Mouse (Mus musculus): ENCODE measurements around the gene Abca1. TPM values are rescaled to one million over a fixed set of nuclear protein-coding genes. Genes with fewer than 3 reads are reported as not detected.

Gene Abca1
- polyA plus RNA-seq, 1 experiment from 2014 or later, result 2.6 TPM

DNA sequence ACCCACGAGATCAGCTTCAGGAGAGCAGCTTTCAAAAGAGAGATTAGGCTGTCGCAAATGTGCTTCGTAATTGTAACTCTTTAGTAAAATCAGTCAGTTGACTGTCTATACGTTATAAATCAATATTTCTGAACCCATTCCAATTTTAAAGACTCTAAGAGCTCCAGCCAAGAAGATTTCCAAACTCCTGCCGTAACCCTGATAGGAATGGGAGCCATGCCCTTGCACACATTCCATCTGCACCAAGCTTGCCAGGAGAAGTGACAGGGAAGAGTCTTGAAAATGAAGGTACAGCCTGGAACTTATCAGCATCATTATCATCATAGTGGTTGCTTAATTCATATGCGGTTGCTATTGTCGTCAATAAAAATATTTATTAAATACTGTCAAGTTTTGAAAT, 15.2 kb upstream of the Abca1 start:
- WGBS, result 91% methylated on average over 7 of the region's 7 CpGs
- Histone ChIP-seq H3K27me3 (ENCODE audit: poor library complexity, severe bottlenecking) (no peaks in the 10 kb centered on the region), H3K9me3 (no peaks in the 10 kb centered on the region), H3K4me1 (peaks cover 12% of the 10 kb centered on the region), H3K27ac (no peak overlapping the region), H3K4me3 (no peak overlapping the region), H3K36me3 (replicated peaks) (no peaks in the 10 kb centered on the region)
- no peak for DNase-seq (ENCODE audit: extremely low spot score, low spot score)

- Histone ChIP-seq H3K4me1 (no peaks in the 10 kb centered on the region), H3K27ac (no peak overlapping the region), H3K27me3 (ENCODE audit: poor library complexity, severe bottlenecking) (no peaks in the 10 kb centered on the region), H3K36me3 (replicated peaks) (no peaks in the 10 kb centered on the region), H3K4me3 (no peak overlapping the region), H3K9me3 (no peaks in the 10 kb centered on the region)
- WGBS, result 83% methylated on average over 2 of the region's 2 CpGs
- no peak for DNase-seq (ENCODE audit: extremely low spot score, low spot score)
These were observed 10.7 kb upstream of the Abca1 start for GRCm38 (mm10) chr4:53170403-53170802.

DNA sequence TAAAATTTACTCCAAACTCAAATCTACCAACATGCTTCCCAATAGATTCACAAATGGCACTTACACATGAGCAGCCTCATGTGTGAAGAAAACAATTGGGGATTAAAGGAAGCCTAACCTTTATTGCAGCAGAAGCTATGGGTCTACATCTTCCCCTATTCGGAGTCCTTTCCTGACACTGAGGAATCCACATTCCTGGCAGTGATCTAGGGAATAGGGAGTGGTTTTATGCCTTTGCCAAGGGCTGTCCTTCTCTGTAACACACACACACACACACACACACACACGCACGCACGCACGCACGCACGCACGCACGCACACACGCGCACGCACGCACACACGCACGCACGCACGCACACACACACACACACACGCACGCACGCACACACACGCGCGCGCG, 5.5 kb upstream of the Abca1 start:
- H3K4me3 ChIP-seq, result no peak overlapping the region
- H3K27me3 ChIP-seq (ENCODE audit: poor library complexity, severe bottlenecking), result peaks cover 17% of the 10 kb centered on the region
- 94% methylated on average over 17 of the region's 25 CpGs for WGBS

DNA sequence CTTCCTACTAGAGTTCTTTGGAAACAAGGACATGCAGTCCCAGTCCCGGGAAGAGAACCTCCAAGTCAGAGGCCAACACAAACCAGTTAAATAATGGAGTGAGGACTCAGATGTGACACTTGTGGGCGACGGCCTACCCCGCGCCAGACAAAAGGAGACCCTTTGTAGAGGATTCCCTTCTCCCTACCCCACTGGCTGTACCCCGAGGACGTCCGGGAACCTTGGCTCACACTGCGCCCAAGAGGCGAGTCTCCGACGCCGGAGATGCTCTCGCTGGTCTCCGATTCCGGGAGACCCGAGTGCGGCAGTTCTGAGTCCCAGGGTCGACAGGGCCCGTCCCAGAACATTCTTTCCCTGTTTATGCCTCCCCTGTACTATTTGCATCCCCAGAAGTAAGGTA, 519 bp downstream of the Abca1 start:
- Histone ChIP-seq H3K9me3 (no peaks in the 10 kb centered on the region), H3K36me3 (replicated peaks) (no peaks in the 10 kb centered on the region), H3K4me3 (peak overlapping the region; percentile 65), H3K4me1 (peaks cover 21% of the 10 kb centered on the region), H3K27ac (peak overlapping the region; percentile 77), H3K27me3 (ENCODE audit: poor library complexity, severe bottlenecking) (peaks cover 29% of the 10 kb centered on the region)
- peak; percentile 61 for DNase-seq (ENCODE audit: extremely low spot score, low spot score)
- under 1% methylated on average over 20 of the region's 20 CpGs for WGBS

More for the DNA sequence above, 5.5 kb upstream of the Abca1 start:
- H3K36me3 ChIP-seq (replicated peaks), result no peaks in the 10 kb centered on the region
- H3K4me1 ChIP-seq, result peaks cover 3% of the 10 kb centered on the region
- no peak overlapping the region for H3K27ac ChIP-seq
- no peak for DNase-seq (ENCODE audit: extremely low spot score, low spot score)
- no peaks in the 10 kb centered on the region for H3K9me3 ChIP-seq

DNA sequence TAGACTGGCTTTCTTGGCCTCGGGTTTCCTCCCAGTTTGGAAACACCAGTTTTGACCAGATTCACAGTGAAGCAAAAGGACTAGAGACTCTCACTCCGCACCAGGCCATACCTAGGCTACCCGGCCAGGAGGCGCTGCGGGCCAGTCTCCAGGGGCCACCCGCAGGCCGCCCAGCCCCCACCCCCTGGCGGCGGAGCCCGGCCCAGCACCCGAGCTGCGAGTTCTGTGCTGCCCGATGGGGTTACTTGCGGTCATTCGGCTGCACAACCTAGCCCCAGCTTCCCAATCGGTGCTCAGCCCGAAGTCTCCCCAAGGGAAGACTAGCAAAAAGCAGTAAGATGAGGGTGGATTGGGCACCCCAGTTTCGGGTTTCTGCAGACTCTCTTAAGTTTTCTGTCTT, 1.1 kb downstream of the Abca1 start:
- H3K9me3 ChIP-seq, result no peaks in the 10 kb centered on the region
- H3K4me1 ChIP-seq, result peaks cover 23% of the 10 kb centered on the region
- peak; percentile 65 for DNase-seq (ENCODE audit: extremely low spot score, low spot score)
- 1% methylated on average over 18 of the region's 18 CpGs for WGBS
- peak overlapping the region; percentile 65 for H3K4me3 ChIP-seq
- 0 out of 2 replicates have a peak overlapping the region, but pooled peaks have one; percentile 77 for H3K27ac ChIP-seq
- H3K36me3 ChIP-seq (replicated peaks), result no peaks in the 10 kb centered on the region
- H3K27me3 ChIP-seq (ENCODE audit: poor library complexity, severe bottlenecking), result peaks cover 29% of the 10 kb centered on the region

DNA sequence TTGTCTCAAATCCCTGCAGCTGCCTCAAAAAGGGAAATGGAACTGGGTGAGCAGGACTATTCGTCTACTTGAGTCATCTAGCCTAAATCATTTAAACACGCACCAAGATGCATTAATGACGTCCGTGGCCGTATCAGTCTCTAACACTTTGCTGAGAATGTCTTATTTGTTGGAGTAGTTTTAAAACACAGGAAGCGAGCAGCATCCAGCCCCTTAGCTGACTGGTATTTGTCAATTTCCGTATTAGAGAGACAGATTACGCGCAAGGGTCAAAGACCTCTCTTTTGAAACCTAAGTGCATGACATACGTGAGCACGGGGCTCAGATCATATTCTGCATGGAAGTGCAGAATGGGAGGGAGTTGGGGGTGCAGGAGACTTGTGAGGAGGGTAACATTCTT, 4.2 kb downstream of the Abca1 start:
- 91% methylated on average over 11 of the region's 11 CpGs for WGBS
- peaks cover 38% of the 10 kb centered on the region for H3K4me1 ChIP-seq
- DNase-seq (ENCODE audit: extremely low spot score, low spot score), result no peak
- no peak overlapping the region for H3K27ac ChIP-seq
- no peaks in the 10 kb centered on the region for H3K9me3 ChIP-seq
- peaks cover 14% of the 10 kb centered on the region for H3K27me3 ChIP-seq (ENCODE audit: poor library complexity, severe bottlenecking)
- no peaks in the 10 kb centered on the region for H3K36me3 ChIP-seq (replicated peaks)
- no peak overlapping the region for H3K4me3 ChIP-seq

DNA sequence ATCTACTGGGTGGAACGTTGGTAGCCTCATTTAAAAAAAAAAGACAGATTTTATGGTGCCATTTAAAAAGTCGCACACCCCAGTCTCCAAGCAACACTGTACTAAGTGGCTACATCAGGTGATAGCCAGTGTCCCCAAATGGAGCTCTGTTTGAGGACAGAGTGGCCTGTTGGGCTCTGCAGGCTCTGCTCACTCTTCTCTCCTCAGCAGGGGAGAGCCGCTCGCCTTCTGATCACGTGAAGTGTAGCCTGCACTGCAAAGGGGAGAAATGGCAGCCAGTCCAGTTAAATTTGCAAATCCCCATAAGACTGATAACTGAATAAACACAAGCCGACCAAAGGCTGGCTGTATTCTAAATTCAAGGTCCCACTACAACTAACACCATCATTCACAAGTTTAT, 6.0 kb downstream of the Abca1 start:
- Histone ChIP-seq H3K27ac (no peak overlapping the region), H3K4me3 (no peak overlapping the region), H3K4me1 (peaks cover 21% of the 10 kb centered on the region), H3K27me3 (ENCODE audit: poor library complexity, severe bottlenecking) (0 out of 2 replicates have a peak, but pooled peaks cover 2% of the 10 kb centered on the region), H3K9me3 (no peaks in the 10 kb centered on the region), H3K36me3 (replicated peaks) (no peaks in the 10 kb centered on the region)
- DNase-seq (ENCODE audit: extremely low spot score, low spot score), result no peak
- WGBS, result 49% methylated on average over 6 of the region's 6 CpGs

DNA sequence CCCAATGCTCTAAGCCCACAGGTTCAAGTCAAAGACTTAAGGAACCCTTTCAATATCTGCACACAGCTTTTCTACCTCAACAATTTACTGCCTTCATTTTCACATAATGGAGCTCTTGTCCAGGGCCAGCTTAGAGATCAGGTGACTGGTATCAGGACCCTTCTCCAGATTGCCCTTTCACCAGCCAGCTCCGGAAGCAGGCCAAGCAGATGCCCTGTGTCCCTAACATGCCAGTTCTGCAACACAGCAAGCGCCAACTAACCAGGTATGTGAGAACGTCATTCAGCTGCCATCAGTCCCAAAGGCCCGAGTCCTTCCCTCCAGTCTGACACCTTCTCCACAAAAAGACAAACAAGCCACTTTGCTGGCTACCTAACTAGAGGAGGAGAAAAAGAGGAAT, 6.6 kb downstream of the Abca1 start:
- no peak for DNase-seq (ENCODE audit: extremely low spot score, low spot score)
- H3K4me1 ChIP-seq, result peaks cover 18% of the 10 kb centered on the region
- no peaks in the 10 kb centered on the region for H3K9me3 ChIP-seq
- no peaks in the 10 kb centered on the region for H3K36me3 ChIP-seq (replicated peaks)
- H3K4me3 ChIP-seq, result no peak overlapping the region
- WGBS, result 66% methylated on average over 4 of the region's 4 CpGs
- no peaks in the 10 kb centered on the region for H3K27me3 ChIP-seq (ENCODE audit: poor library complexity, severe bottlenecking)
- no peak overlapping the region for H3K27ac ChIP-seq

DNA sequence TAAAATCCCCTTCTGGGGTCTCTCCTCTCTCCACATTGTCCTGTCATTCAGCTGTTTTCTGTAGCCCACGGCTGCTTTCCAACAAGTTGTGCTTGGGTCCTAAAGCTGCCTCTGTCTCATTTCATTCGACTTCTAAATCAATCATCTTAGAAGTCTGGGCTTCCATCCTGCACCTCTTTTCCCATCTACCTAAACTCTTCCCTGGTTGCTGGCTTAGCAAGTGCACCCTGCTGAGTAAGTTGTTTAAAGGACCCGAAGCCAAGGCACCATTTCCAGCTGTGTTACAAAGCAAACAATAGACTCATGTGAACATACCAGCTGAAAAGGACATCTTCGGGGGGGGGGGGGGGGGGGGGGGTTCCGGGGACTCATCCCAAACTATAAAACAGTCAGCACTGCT, 7.0 kb downstream of the Abca1 start:
- H3K4me3 ChIP-seq, result no peak overlapping the region
- peaks cover 19% of the 10 kb centered on the region for H3K4me1 ChIP-seq
- H3K27ac ChIP-seq, result no peak overlapping the region
- no peaks in the 10 kb centered on the region for H3K27me3 ChIP-seq (ENCODE audit: poor library complexity, severe bottlenecking)
- no peak for DNase-seq (ENCODE audit: extremely low spot score, low spot score)
- WGBS, result 25% methylated on average over 5 of the region's 5 CpGs
- H3K36me3 ChIP-seq (replicated peaks), result no peaks in the 10 kb centered on the region
- H3K9me3 ChIP-seq, result no peaks in the 10 kb centered on the region

DNA sequence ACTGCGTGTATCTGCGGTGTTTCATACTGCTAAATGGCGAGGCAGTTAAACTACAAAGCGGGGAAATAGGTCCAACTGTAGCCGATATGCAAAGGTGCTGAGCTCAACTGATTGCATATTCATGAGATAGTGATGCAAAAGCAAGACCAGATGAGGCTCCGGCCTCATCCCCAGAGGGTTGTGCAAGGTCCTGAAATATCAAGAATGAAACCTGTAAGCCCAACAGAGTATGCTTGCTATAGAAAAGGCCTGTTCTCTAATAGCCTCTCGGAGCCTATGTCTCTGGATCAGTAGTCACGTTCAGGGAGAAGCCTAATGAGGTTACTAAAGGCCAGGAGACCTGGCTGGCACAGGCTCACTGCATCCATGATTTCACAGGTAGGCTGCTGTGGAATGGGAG, 9.2 kb downstream of the Abca1 start:
- H3K9me3 ChIP-seq, result no peaks in the 10 kb centered on the region
- H3K4me3 ChIP-seq, result no peak overlapping the region
- DNase-seq (ENCODE audit: extremely low spot score, low spot score), result no peak
- H3K36me3 ChIP-seq (replicated peaks), result no peaks in the 10 kb centered on the region
- 85% methylated on average over 8 of the region's 8 CpGs for WGBS
- no peak overlapping the region for H3K27ac ChIP-seq
- H3K27me3 ChIP-seq (ENCODE audit: poor library complexity, severe bottlenecking), result no peaks in the 10 kb centered on the region
- H3K4me1 ChIP-seq, result peaks cover 23% of the 10 kb centered on the region

DNA sequence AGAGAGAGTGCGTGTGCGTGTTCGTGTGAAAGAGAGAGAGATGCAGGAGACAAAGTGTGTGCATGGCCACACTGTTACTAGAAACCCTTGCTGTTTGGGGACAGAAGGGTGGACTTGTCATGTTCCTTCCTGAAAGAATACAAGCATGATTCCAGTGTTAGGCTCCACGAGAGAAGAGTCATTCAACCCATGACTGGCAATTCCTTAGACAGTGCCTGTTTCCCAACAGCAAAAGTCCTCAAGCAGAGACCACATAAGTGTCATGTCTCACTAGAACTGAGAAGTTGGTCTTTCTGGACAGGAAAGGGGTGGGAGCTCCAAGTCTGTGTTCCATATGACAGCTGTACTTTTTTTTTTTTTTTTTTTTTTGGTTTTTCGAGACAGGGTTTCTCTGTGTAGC, 10.1 kb downstream of the Abca1 start:
- Histone ChIP-seq H3K27ac (no peak overlapping the region), H3K4me1 (peaks cover 23% of the 10 kb centered on the region), H3K4me3 (no peak overlapping the region), H3K36me3 (replicated peaks) (no peaks in the 10 kb centered on the region), H3K27me3 (ENCODE audit: poor library complexity, severe bottlenecking) (no peaks in the 10 kb centered on the region), H3K9me3 (no peaks in the 10 kb centered on the region)
- 86% methylated on average over 5 of the region's 5 CpGs for WGBS
- no peak for DNase-seq (ENCODE audit: extremely low spot score, low spot score)

- WGBS, result 89% methylated on average over 2 of the region's 2 CpGs
- no peak overlapping the region for H3K27ac ChIP-seq
- no peaks in the 10 kb centered on the region for H3K9me3 ChIP-seq
- peaks cover 25% of the 10 kb centered on the region for H3K4me1 ChIP-seq
- H3K27me3 ChIP-seq (ENCODE audit: poor library complexity, severe bottlenecking), result no peaks in the 10 kb centered on the region
- no peak for DNase-seq (ENCODE audit: extremely low spot score, low spot score)
- no peak overlapping the region for H3K4me3 ChIP-seq
- no peaks in the 10 kb centered on the region for H3K36me3 ChIP-seq (replicated peaks)
These were observed 10.9 kb downstream of the Abca1 start for GRCm38 (mm10) chr4:53148817-53149216.

DNA sequence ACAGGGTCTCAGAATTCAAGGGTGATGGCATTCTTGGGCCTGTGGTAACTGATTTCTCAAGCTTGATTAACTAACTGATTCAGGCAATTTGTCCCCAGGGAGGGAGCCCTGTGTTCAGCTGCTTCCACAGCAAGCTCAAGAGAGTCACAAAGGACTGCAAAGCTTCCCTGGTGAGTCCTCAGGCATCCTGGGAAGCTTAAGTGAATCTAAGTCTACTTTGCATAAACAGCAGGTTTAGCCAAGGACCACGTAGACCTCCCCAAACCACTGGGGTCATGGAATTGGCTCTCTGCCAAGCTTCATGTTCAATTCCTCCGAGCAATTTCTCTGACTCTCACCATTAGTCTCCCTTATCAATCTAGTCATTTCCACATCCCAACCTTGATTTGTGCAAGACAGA, 12.2 kb downstream of the Abca1 start:
- H3K36me3 ChIP-seq (replicated peaks), result no peaks in the 10 kb centered on the region
- no peak for DNase-seq (ENCODE audit: extremely low spot score, low spot score)
- WGBS, result 27% methylated on average over 2 of the region's 2 CpGs
- peaks cover 15% of the 10 kb centered on the region for H3K4me1 ChIP-seq
- H3K4me3 ChIP-seq, result no peak overlapping the region
- H3K9me3 ChIP-seq, result no peaks in the 10 kb centered on the region
- no peak overlapping the region for H3K27ac ChIP-seq
- H3K27me3 ChIP-seq (ENCODE audit: poor library complexity, severe bottlenecking), result no peaks in the 10 kb centered on the region

GRCm38 (mm10) chr4:53147046-53147445, 12.6 kb downstream of the Abca1 start:
- WGBS, result 42% methylated on average over 4 of the region's 4 CpGs
- Histone ChIP-seq H3K4me3 (no peak overlapping the region), H3K9me3 (no peaks in the 10 kb centered on the region), H3K4me1 (peaks cover 14% of the 10 kb centered on the region), H3K27me3 (ENCODE audit: poor library complexity, severe bottlenecking) (no peaks in the 10 kb centered on the region), H3K36me3 (replicated peaks) (no peaks in the 10 kb centered on the region), H3K27ac (no peak overlapping the region)
- DNase-seq (ENCODE audit: extremely low spot score, low spot score), result no peak
